Mouse (Mus musculus) ES-Bruce4 (cell line): ENCODE measurements at regions not wholly inside any gene's neighbourhood (a gene's known extent, or its start where the extent isn't known, plus 50 kb on each side); places are given as distances from the start of the nearest gene placed in this dataset.

Experiments
- CTCF ChIP-seq: IDR thresholded peaks from one replicate; pipeline ENCODE4 v1.8.1; 2011; ENCODE audit warnings: low read depth, low read length
- EP300 ChIP-seq: IDR thresholded peaks from 2 replicates; pipeline ENCODE4 v1.6.1; 2011; ENCODE audit warnings: low read depth, low read length; ENCODE audit not compliant: insufficient read depth
- POLR2A ChIP-seq: IDR thresholded peaks from one replicate; pipeline ENCODE4 v1.8.1; 2011; ENCODE audit warnings: low read length; ENCODE audit not compliant: insufficient read depth

GRCm38 (mm10) chr5:46431644-46432367 lies 574.4 kb upstream of the Lcorl start:
- TF ChIP-seq CTCF (no peak), POLR2A (no peak), EP300 (no peak)
